Mouse (Mus musculus) spleen, adult 2 months (tissue): ENCODE data around the gene Nmi.

ENCODE experiments used
- CTCF ChIP-seq: fragments of 200-500 bp; IDR thresholded peaks from 2 replicates; pipeline ENCODE4 v1.5.1; 2011; ENCODE audit warnings: mild to moderate bottlenecking, inconsistent platforms; ENCODE audit not compliant: insufficient read depth, insufficient read length, insufficient replicate concordance; ENCODE audit errors: extremely low read depth
- POLR2A ChIP-seq: fragments of 200-500 bp; IDR thresholded peaks from 2 replicates; pipeline ENCODE4 v1.6.1; 2011; ENCODE audit warnings: low read depth, low read length, inconsistent platforms

DNA sequence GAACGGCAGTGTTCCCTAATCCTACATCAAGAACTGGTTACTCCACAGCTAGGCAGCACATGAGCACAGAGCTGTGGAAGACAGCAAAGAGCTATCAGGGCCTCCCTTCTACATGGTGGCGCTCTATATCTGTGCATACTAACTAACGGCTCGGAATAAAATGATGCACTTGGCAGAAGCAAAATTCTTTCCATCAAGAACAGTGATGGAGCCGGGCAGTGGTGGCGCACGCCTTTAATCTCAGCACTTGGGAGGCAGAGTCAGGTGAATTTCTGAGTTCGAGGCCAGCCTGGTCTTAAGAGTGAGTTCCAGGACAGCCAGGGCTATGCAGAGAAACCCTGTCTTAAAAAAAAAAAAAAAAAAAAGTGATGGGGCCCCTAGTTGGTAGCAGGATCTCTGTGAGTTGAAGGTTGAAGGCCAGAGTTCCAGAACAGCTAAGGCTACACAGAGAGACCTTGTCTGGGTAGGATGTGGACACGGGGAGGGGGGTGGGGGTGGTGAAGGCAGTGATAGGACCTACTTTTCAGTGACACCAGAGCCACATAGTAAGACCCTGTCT is at the start of gene Nmi:
- no peak for TF ChIP-seq POLR2A
- TF ChIP-seq CTCF: no peak
